Mouse (Mus musculus): Measurements from ENCODE around the gene Gm11007. TPM values are rescaled to one million over a fixed set of nuclear protein-coding genes. Genes with fewer than 3 reads are reported as not detected.
"Not testable (repeated sequence)": the region's sequence is repeated elsewhere in the genome, so short reads cannot be mapped to it uniquely, and the experiment has no call there.

Gene Gm11007
- not detected for total RNA-seq (2022)

- not testable (repeated sequence) for DNase-seq
Observed at GRCm38 (mm10) chr2:175643678-175644077, at the start of gene Gm11007. Gm11007 (plus strand) TSS chr2:175643978.

Other genes with a start within 250 kb of the Gm11007 start
- 10 to 100 TPM in 1 of 4 experiments, 1 to 10 TPM in 3; 6.9 to 15.8 (median 8.9) TPM for gene Gm4724, start 208.2 kb upstream of the Gm11007 start, total RNA-seq (2022)
- gene Zfp965, start 174.0 kb upstream of the Gm11007 start, total RNA-seq (2022): 1 to 10 TPM; 3.3 to 4.6 (median 3.9) TPM
- 10 to 100 TPM in 2 of 4 experiments, 1 to 10 TPM in 1, not detected in 1; 3.9 to 20.6 (median 12.7) TPM for gene Zfp969, start 59.7 kb downstream of the Gm11007 start, total RNA-seq (2022)
- not detected for gene Gm2007, start 97.6 kb downstream of the Gm11007 start, total RNA-seq (2022)
- gene Gm14288, start 157.1 kb downstream of the Gm11007 start, total RNA-seq (2022): 10 to 100 TPM in 3 of 4 experiments, 1 to 10 TPM in 1; 3.3 to 18.7 (median 15.4) TPM
- gene Gm6710, start 225.2 kb downstream of the Gm11007 start, total RNA-seq (2022): 10 to 100 TPM; 36.3 to 45.4 (median 37.1) TPM

All from adrenal gland, adult 8-10 months (tissue).